ENCODE assay signal across 21 mouse cellular contexts in genomic region chr1:133709292-133709691, GRCm38 (mm10). TPM values are rescaled to one million over a fixed set of nuclear protein-coding genes. Genes with fewer than 3 reads are reported as not detected.
DNase-seq lines count a peak whose midpoint lies in the region; ATAC-seq and TF ChIP-seq lines count a peak whose summit lies in the region.
"Had no signal": no experiment of that assay in that cellular context is flagged by ENCODE, and none has a peak within 500 bp of the region (broad histone marks: within the 10 kb centered on the region; RNA-seq: fewer than 3 reads in every experiment).

No protein-coding gene starts in this region.

- H3K4me1 ChIP-seq in thymus, adult 2 months (replicated peaks; ENCODE audit: control insufficient read depth, insufficient read depth, low read length): peaks cover 19% of the 10 kb centered on the region
- H3K4me1 ChIP-seq: neural tube, embryonic 15.5 days had no signal

- H3K27ac ChIP-seq in thymus, adult 2 months (ENCODE audit: control insufficient read depth, insufficient read depth, low read length): no peak overlapping the region
- H3K27ac ChIP-seq: embryonic facial prominence, embryonic 13.5 days; hindbrain, embryonic 12.5 days; midbrain, embryonic 15.5 days; neural tube, embryonic 15.5 days had no signal

- H3K4me3 ChIP-seq in thymus, adult 2 months (ENCODE audit: control insufficient read depth, insufficient read depth, low read length): no peak overlapping the region
- H3K4me3 ChIP-seq: embryonic facial prominence, embryonic 13.5 days; hindbrain, embryonic 12.5 days; midbrain, embryonic 15.5 days; neural tube, embryonic 15.5 days had no signal

- DNase-seq in cerebellum, postnatal 10 days: peak; percentile 52 to 61
- DNase-seq in cerebellum, adult 18-20 months: no peak
- DNase-seq in thymus, adult 2 months: peak; percentile 14
- DNase-seq in thymus, adult 18-20 months: no peak
- peak; percentile 23 for DNase-seq in retina, postnatal 1 day
- no peak for DNase-seq in right cerebral cortex, postnatal 10 days (ENCODE audit: low spot score in 2 of 2)
- no peak for DNase-seq in spleen, postnatal 36 days (ENCODE audit: low spot score in 2 of 2)
- DNase-seq: cerebellum, adult 8-10 months; heart, postnatal 10 days; kidney, adult 9 months; kidney, postnatal 4 days; layer of hippocampus, adult 9-11 months; lung, adult 2 months had no signal

- TF ChIP-seq POLR2A in thymus, adult 2 months (IDR thresholded peaks at IDR 0.05; ENCODE audit: control insufficient read depth, extremely low read depth, insufficient read depth, low read length, poor library complexity): no peak

- H3K36me3 ChIP-seq in thymus, adult 2 months (ENCODE audit: control insufficient read depth, insufficient read depth, low read length): no peaks in the 10 kb centered on the region
- H3K36me3 ChIP-seq: midbrain, embryonic 15.5 days had no signal

- no peak for ATAC-seq in frontal cortex, adult (ENCODE audit: low TSS enrichment)
- ATAC-seq: forebrain, embryonic 16.5 days; inflammation-experienced regulatory T-cells, adult 6 months; midbrain, embryonic 15.5 days had no signal

- no peaks in the 10 kb centered on the region for H3K27me3 ChIP-seq in thymus, adult 2 months (ENCODE audit: control insufficient read depth, insufficient read depth, low read length)
- H3K27me3 ChIP-seq: embryonic facial prominence, embryonic 13.5 days; hindbrain, embryonic 12.5 days; midbrain, embryonic 15.5 days; neural tube, embryonic 15.5 days had no signal

- 82% methylated on average over 3 of the region's 3 CpGs for WGBS in thymus, adult 2 months

- TF ChIP-seq CTCF in thymus, adult 2 months (IDR thresholded peaks at IDR 0.05; ENCODE audit: borderline replicate concordance, control insufficient read depth, extremely low read depth, insufficient read depth, low read length, poor library complexity): no peak

RNA-seq across cellular contexts. Expression of gene Lax1, which starts 19.4 kb away (rescaled TPM):
- polyA plus RNA-seq in thymus, adult 2 months (2012; rRNA removed): 19.3 and 21.9 TPM in 2 replicates
- polyA plus RNA-seq: forebrain, embryonic 16.5 days had no signal

RNA-seq across cellular contexts. Expression of gene Gm38394, which starts 48.2 kb away (rescaled TPM):
- 5.8 and 5.9 TPM in 2 replicates for polyA plus RNA-seq in thymus, adult 2 months (2012; rRNA removed)

RNA-seq across cellular contexts. Expression of gene Zbed6, which starts 48.6 kb away (rescaled TPM):
- 4.1 and 5.3 TPM in 2 replicates for polyA plus RNA-seq in thymus, adult 2 months (2012; rRNA removed)
- polyA plus RNA-seq: embryonic facial prominence, embryonic 13.5 days; forebrain, embryonic 16.5 days; heart, embryonic 11.5 days; hindbrain, embryonic 12.5 days; inflammation-experienced regulatory T-cells, adult 6 months; midbrain, embryonic 15.5 days; neural tube, embryonic 15.5 days had no signal

Comparison
In these comparisons a context has a peak if more than half of its experiments do, and no peak if none do; other contexts are left out.
1. DNase-seq: peak in cerebellum, postnatal 10 days (2 of 2), thymus, adult 2 months (single experiment) and retina, postnatal 1 day (single experiment); none in cerebellum, adult 18-20 months (0 of 2), thymus, adult 18-20 months (0 of 2), right cerebral cortex, postnatal 10 days (0 of 2) and spleen, postnatal 36 days (0 of 2).